Comparison of ENCODE assay signal across 14 mouse cellular contexts in the genomic region with DNA sequence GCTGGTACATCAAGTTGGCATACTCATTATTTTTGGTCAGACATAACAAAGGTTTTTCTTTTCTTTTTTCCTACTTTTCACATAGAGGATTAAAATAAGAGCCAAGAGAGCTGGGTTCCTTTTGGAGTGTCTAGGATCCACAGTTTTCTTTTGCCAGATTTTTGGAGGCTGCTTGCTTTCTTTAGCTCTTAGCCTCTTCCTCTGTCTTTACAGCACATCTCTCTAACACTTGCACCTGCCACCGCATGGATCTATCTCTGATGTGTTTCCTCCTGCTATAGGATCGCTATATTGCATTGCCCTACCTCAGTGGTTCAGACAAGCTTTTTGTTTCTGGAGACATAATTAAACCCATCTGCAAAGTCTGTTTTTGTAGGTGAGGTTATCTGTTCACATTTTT.
DNase-seq lines count a peak whose midpoint lies in the region.
"Had no signal": no experiment of that assay in that cellular context is flagged by ENCODE, and none has a peak within 500 bp of the region (broad histone marks: within the 10 kb centered on the region; RNA-seq: fewer than 3 reads in every experiment).

No protein-coding gene starts in this region.

- peak; percentile 7 to 42 for DNase-seq in frontal cortex, adult 2 months (ENCODE audit: extremely low spot score in 1 of 2, low spot score in 1 of 2)
- DNase-seq in frontal cortex, postnatal 25 days (ENCODE audit: low spot score in 2 of 2): no peak
- DNase-seq in right cerebral cortex, postnatal 36 days (ENCODE audit: low spot score in 2 of 2): peak; percentile 4 to 8
- DNase-seq in right cerebral cortex, postnatal 25 days: no peak
- peak; percentile 56 for DNase-seq in telencephalon, adult 2 months (ENCODE audit: low read depth, low spot score)
- DNase-seq in thymus, postnatal 0 days (ENCODE audit: low spot score): no peak
- DNase-seq: adrenal gland, adult 2 months; adrenal gland, postnatal 10 days; adrenal gland, postnatal 25 days; cerebellum, adult 11-12 months; cerebellum, adult 2 months; cerebellum, adult 9-10 months; cerebellum, postnatal 10 days; cerebellum, postnatal 25 days had no signal

Comparison
In these comparisons a context has a peak if more than half of its experiments do, and no peak if none do; other contexts are left out.
1. DNase-seq: peak in frontal cortex, adult 2 months (2 of 2), right cerebral cortex, postnatal 36 days (2 of 2) and telencephalon, adult 2 months (single experiment); none in frontal cortex, postnatal 25 days (0 of 2), right cerebral cortex, postnatal 25 days (single experiment) and thymus, postnatal 0 days (single experiment).